ENCODE assay signal across 8 mouse cellular contexts in genomic region chr8:48309191-48309987, GRCm38 (mm10).
A peak's percentile ranks its signal among the peaks of the same experiment; 100 is the strongest.
DNase-seq lines count a peak whose midpoint lies in the region; ATAC-seq and TF ChIP-seq lines count a peak whose summit lies in the region.

No protein-coding gene starts in this region.

- H3K36me3 ChIP-seq in heart, embryonic 11.5 days (ENCODE audit: control insufficient read depth, insufficient read depth, low read length) = no peaks in the 10 kb centered on the region
- no peaks in the 10 kb centered on the region for H3K36me3 ChIP-seq in neural tube, embryonic 12.5 days

- H3K4me1 ChIP-seq in heart, embryonic 11.5 days (ENCODE audit: control insufficient read depth, insufficient read depth, low read length) = peaks cover 9% of the 10 kb centered on the region; the same call in 1 of the 2 replicates
- no peaks in the 10 kb centered on the region; the same call in 1 of the 2 replicates for H3K4me1 ChIP-seq in embryonic fibroblast, embryonic 13.5 days (ENCODE audit: control insufficient read depth, insufficient read depth, low read length)
- peaks cover 10% of the 10 kb centered on the region; the same call in 1 of the 2 replicates for H3K4me1 ChIP-seq in neural tube, embryonic 12.5 days

- TF ChIP-seq POLR2A in embryonic fibroblast, embryonic 13.5 days (IDR thresholded peaks at IDR 0.05; ENCODE audit: low read depth, low read length) = no peak

- 41% methylated on average over 16 of the region's 16 CpGs for WGBS in heart, embryonic 11.5 days (ENCODE audit: insufficient replicate concordance)
- 59% methylated on average over 16 of the region's 16 CpGs for WGBS in neural tube, embryonic 12.5 days

- no peaks in the 10 kb centered on the region for H3K9me3 ChIP-seq in heart, embryonic 11.5 days (replicated peaks; ENCODE audit: control insufficient read depth, low read length)
- no peaks in the 10 kb centered on the region for H3K9me3 ChIP-seq in neural tube, embryonic 12.5 days

- H3K27ac ChIP-seq in heart, embryonic 11.5 days (ENCODE audit: low read depth, low read length) = no peak overlapping the region
- H3K27ac ChIP-seq in embryonic fibroblast, embryonic 13.5 days (ENCODE audit: insufficient read depth, low read length) = peak overlapping the region; percentile 16; the same call in 1 of the 2 replicates
- no peak overlapping the region for H3K27ac ChIP-seq in neural tube, embryonic 12.5 days

- DNase-seq in heart, adult 11 months = peak; percentile 88
- peak; percentile 33 for DNase-seq in hindlimb bud, embryonic 11.5 days (ENCODE audit: extremely low spot score, low read depth, low spot score)
- DNase-seq in layer of hippocampus, postnatal 25 days (ENCODE audit: extremely low spot score in 1 of 2, low spot score in 1 of 2) = no peak
- no peak for DNase-seq in thymus, adult 18-20 months
- DNase-seq in B cell, adult 2 months = no peak

- no peaks in the 10 kb centered on the region for H3K27me3 ChIP-seq in heart, embryonic 11.5 days (ENCODE audit: control insufficient read depth, insufficient read depth, low read length)
- H3K27me3 ChIP-seq in neural tube, embryonic 12.5 days (replicated peaks) = no peaks in the 10 kb centered on the region

- no peak for ATAC-seq in heart, embryonic 11.5 days (replicated peaks; ENCODE audit: insufficient number of reproducible peaks, low FRiP score, low TSS enrichment)
- ATAC-seq in neural tube, embryonic 12.5 days (ENCODE audit: low FRiP score, low read depth) = 0 out of 2 replicates have a peak, but pooled peaks have one; percentile 23

- H3K4me2 ChIP-seq in heart, embryonic 11.5 days = no peak overlapping the region
- H3K4me2 ChIP-seq in neural tube, embryonic 12.5 days (replicated peaks) = no peak overlapping the region

- no peak for TF ChIP-seq CTCF in embryonic fibroblast, embryonic 13.5 days (IDR thresholded peaks at IDR 0.05; ENCODE audit: borderline replicate concordance, insufficient read depth, low read length)

- H3K9ac ChIP-seq in heart, embryonic 11.5 days (ENCODE audit: low read depth, low read length) = no peak overlapping the region
- no peak overlapping the region for H3K9ac ChIP-seq in neural tube, embryonic 12.5 days

- H3K4me3 ChIP-seq in heart, embryonic 11.5 days (ENCODE audit: low read depth, low read length) = no peak overlapping the region
- no peak overlapping the region for H3K4me3 ChIP-seq in embryonic fibroblast, embryonic 13.5 days (ENCODE audit: insufficient read depth, low read length)
- no peak overlapping the region for H3K4me3 ChIP-seq in neural tube, embryonic 12.5 days

Comparison
In these comparisons a context has a peak if more than half of its experiments do, and no peak if none do; other contexts are left out.
1. DNase-seq: peak in heart, adult 11 months (single experiment) and hindlimb bud, embryonic 11.5 days (single experiment); none in layer of hippocampus, postnatal 25 days (0 of 2), thymus, adult 18-20 months (0 of 2) and B cell, adult 2 months (0 of 2).